Mouse (Mus musculus): ENCODE measurements at regions not wholly inside any gene's neighbourhood (a gene's known extent, or its start where the extent isn't known, plus 50 kb on each side); places are given as distances from the start of the nearest gene placed in this dataset.
A peak's percentile ranks its signal among the peaks of the same experiment; 100 is the strongest.

GRCm38 (mm10) chr8:126833471-126834453 is 111.9 kb downstream of the Tomm20 start:
- DNase-seq (ENCODE audit: low read depth, low spot score): peak; percentile 75

- DNase-seq (ENCODE audit: low read depth, low spot score): no peak
Measured at GRCm38 (mm10) chr8:126833006-126833405, 112.6 kb downstream of the Tomm20 start.

DNA sequence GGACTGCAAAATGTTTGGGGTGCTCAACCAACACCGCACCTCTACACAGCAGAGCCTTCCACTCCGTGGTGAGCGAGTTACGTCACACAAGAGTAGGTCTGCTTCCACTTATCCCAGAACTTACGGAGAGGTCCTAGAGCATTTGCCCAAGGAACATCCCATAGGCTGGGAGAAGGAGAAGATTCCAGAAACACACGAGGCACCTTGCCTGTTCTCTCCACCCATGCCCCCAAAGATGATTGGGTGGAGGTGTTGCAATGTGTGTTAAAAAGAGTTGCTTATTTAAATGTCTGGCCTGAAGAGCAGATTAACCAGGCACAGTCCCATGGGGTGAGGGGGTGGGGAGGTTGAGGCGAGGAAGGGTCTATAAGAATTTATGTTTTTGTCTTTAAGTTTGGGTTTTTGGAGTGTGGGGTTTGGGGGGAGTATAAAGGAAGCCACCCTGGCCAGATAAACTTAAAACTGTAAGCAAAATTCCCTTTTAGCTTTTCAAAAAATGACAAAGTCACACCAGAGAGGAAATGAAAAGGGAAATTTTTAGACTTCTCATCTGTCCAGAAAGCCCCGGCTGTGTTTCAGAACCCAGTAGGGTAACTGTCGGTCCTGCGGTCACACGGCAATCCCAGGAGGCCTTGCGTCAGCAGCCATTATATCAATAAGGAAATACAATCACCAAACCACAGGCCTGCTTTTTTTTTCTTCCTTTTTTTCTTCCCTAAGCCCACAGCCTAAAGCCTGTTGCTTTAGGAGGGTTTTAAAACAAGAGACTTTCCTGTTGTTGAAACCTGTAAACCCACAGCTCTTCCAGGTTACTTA is 113.3 kb downstream of the Tomm20 start:
- peak; percentile 93 for DNase-seq (ENCODE audit: low read depth, low spot score)

- peak; percentile 51 for DNase-seq (ENCODE audit: low read depth, low spot score)
Measured at GRCm38 (mm10) chr8:126831312-126832162, 114.1 kb downstream of the Tomm20 start.

DNA sequence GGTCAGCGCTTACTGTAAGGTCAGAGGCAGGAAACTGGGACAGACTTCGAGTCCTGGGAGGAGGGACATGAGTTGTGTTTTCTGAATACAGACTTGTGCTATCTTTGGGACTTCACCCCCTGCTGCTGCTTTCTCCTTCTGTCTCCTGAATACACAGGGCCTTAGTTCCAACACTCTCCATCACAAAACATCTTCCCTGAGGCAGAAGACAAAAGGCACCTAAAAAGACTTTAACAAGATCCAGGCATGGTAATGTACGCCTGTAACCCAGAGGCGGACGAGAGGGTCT is 115.5 kb downstream of the Tomm20 start:
- DNase-seq (ENCODE audit: low read depth, low spot score): no peak

- peak; percentile 61 for DNase-seq (ENCODE audit: low read depth, low spot score)
Measured at GRCm38 (mm10) chr8:126829376-126830241, 116.0 kb downstream of the Tomm20 start.

DNA sequence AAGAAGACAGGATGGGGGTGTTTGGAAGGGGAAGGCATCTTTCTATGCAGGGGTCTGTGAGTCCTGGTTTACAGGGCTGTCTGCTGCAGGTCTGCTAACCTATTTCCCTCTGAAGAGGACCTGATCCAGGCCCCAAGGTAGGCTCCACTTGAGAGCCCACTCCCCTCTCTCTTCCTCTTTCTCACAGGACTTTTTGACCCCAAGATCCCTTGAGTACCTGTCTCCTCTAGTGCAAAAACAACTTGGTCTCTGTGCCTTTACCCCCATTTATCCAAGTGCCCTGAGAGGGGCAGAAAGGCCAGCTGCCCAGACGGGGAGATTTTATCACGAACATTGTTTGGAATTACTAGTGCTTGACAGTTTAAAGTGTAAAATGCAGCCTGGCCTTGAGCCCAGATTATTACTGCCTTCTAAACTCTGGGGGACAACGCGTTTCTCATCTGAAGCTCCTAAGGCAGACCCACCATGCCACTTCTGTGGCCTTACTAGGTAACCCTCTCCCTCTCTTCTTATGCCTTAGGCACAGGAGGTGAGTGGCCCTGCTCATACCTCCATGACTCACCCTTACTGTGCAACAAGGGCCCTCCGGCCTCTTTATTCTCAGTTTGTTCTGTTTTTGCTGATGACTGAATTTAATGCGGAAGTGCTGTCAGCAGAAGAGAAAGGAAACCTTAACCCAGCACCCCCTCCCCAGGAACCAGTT is 117.8 kb downstream of the Tomm20 start:
- peak; percentile 45 for DNase-seq (ENCODE audit: low read depth, low spot score)

DNA sequence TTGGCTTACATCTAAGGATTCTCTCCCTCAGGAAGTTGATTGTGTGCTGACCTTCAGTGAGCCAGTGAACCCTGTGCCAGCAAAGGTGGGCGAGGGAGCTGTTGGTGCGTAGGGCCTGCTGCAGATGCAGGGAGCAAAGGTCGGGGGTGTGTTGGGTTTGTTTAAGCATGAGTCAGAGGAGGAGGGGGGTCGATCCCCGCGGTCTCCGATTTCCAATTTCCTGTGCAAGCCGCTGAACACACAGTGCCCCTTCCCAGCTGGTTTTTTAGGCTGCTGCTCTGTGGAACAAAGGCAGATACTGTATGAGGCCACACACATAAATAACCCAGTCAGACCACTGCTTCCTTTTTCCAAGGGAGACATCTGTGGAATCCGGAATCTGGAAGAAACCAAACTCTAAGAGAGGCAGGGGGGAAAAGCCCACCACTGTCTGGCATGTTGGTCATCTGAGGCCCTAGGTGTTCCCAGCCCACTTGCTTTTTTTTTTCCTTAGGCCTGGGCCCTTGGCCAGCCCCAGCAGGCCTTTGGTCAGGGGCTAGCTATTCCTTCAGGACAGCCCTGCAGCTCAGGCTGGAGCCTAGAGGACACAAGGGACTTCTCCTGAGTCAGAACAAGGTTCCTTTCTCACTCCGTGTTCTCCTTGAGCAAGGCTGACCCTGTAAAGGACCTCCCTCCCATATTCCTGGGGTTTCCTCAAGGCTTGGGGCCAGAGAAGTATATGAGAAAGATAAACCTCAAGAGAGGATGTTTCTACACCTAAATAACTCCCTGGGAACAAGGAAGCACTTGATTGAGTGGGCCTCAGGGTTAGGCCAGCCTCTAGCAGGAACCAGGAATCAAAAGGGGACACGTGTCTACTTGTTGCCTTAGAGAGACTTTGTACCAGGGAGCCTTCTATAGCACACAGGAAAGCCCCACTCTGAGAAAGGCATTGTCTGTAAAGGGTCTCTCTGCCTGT is 119.0 kb downstream of the Tomm20 start:
- peak; percentile 55 for DNase-seq (ENCODE audit: low read depth, low spot score)

GRCm38 (mm10) chr8:126825877-126826276 is 119.8 kb downstream of the Tomm20 start:
- peak; percentile 34 for DNase-seq (ENCODE audit: low read depth, low spot score)

GRCm38 (mm10) chr8:126824575-126825208 is 121.0 kb downstream of the Tomm20 start:
- DNase-seq (ENCODE audit: low read depth, low spot score): no peak

- no peak for DNase-seq (ENCODE audit: low read depth, low spot score)
Measured at GRCm38 (mm10) chr8:126822269-126822668, 123.4 kb downstream of the Tomm20 start.

GRCm38 (mm10) chr8:126821279-126821678 is 124.4 kb downstream of the Tomm20 start:
- no peak for DNase-seq (ENCODE audit: low read depth, low spot score)

- DNase-seq (ENCODE audit: low read depth, low spot score): no peak
Measured at GRCm38 (mm10) chr8:126820502-126820901, 125.1 kb downstream of the Tomm20 start.

DNA sequence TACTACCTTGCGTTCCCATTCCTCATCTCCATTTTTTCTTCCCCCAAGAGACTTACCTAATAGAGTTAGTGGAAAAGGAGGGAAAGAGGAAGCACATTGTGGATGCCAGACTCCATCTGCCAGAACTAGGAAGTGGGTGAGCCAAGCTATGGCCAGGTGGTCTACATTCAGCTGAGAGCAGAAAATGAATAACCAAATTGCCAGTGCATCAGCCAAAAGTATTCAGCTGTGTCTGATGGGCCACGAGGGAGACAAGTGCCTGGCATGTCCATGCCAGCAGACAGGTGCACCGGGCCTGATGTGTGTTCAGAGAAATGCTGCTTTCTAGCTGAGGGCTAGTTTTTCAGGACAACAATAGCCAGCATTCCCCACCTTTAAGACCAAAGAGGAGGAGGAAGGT is 126.4 kb downstream of the Tomm20 start:
- DNase-seq (ENCODE audit: low read depth, low spot score): no peak

DNA sequence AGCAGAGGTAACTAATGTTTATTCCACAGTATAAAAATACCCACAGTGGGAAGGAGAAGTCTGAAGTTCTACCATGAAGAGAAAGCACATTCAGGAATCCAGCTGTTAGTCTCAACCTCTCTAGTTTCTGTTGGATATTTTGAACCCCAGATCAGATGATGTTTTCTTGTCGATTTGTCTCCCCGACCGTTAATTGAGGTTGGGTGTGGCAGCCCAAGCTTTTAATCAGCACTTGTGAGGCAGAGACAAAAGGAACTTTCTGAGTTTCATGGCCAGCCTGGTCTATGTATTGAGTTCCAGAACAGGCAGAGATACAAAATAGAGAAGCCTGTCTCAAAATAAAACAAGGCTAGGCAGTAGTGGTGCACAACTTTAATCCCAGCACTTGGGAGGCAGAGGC is 129.5 kb downstream of the Tomm20 start:
- DNase-seq (ENCODE audit: low read depth, low spot score): no peak

GRCm38 (mm10) chr8:126814427-126814826 is 131.2 kb downstream of the Tomm20 start:
- no peak for DNase-seq (ENCODE audit: low read depth, low spot score)

DNA sequence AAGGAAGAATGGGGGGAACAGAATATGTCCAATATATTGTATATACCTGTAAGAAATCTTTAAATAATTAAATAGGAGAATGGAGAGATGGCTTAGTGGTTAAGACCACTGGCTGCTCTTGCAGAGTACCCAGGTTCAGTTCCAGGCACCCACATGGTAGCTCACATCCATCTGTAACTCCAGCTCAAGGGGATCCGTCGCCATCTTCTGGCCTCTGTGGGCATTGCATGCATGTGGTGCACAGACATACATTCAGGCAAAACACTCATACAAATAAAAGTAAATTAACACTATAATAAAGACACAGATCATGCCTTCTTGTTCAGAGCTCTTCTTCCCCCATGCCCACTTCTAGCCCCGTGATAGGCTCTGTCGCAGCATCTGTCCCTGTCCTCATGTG is 132.0 kb downstream of the Tomm20 start:
- DNase-seq (ENCODE audit: low read depth, low spot score): no peak

DNA sequence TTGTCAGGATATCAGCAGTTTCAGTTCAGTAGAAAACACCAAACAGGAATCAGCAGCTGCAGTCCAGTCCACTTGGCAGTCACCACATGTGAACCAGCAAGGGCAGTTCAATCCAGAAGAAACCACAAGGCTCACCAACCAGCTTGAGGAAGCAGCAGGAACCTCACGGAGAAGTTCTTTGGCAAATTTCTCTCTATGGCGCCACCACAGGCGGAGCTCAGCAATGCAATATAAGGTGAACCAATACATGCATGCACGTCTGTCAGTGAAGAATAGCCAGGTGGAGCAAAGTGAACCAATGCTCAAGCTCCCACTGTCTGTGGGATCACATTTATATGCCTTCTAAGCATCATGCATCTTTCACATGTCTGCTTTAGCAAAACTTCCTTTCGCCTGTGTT is 132.9 kb downstream of the Tomm20 start:
- no peak for DNase-seq (ENCODE audit: low read depth, low spot score)
